Mouse (Mus musculus): ENCODE data around the gene Pax8. TPM values are rescaled to one million over a fixed set of nuclear protein-coding genes. Genes with fewer than 3 reads are reported as not detected.
A peak's percentile ranks its signal among the peaks of the same experiment; 100 is the strongest.

Gene Pax8
- polyA plus RNA-seq, 1 experiment from 2014 or later: 42.0 TPM

GRCm38 (mm10) chr2:24434670-24435069 lies 40.7 kb downstream of the Pax8 start:
- Histone ChIP-seq H3K9ac (replicated peaks) (no peak overlapping the region), H3K4me3 (replicated peaks) (no peak overlapping the region), H3K4me1 (no peaks in the 10 kb centered on the region), H3K27me3 (replicated peaks) (no peaks in the 10 kb centered on the region), H3K4me2 (no peak overlapping the region), H3K9me3 (replicated peaks) (no peaks in the 10 kb centered on the region), H3K36me3 (no peaks in the 10 kb centered on the region), H3K27ac (replicated peaks) (no peak overlapping the region)
- WGBS: 83% methylated on average over 2 of the region's 2 CpGs
- ATAC-seq (ENCODE audit: low FRiP score): no peak

- Histone ChIP-seq H3K27me3 (replicated peaks) (no peaks in the 10 kb centered on the region), H3K4me2 (no peak overlapping the region), H3K4me3 (replicated peaks) (no peak overlapping the region), H3K36me3 (no peaks in the 10 kb centered on the region), H3K27ac (replicated peaks) (no peak overlapping the region), H3K9me3 (replicated peaks) (no peaks in the 10 kb centered on the region), H3K4me1 (peaks cover 12% of the 10 kb centered on the region), H3K9ac (replicated peaks) (no peak overlapping the region)
- 84% methylated on average over 4 of the region's 4 CpGs for WGBS
- ATAC-seq (ENCODE audit: low FRiP score): no peak
Observed at GRCm38 (mm10) chr2:24429806-24430205, 45.6 kb downstream of the Pax8 start.

GRCm38 (mm10) chr2:24427866-24428675 lies 47.3 kb downstream of the Pax8 start:
- Histone ChIP-seq H3K36me3 (no peaks in the 10 kb centered on the region), H3K4me3 (replicated peaks) (no peak overlapping the region), H3K27me3 (replicated peaks) (no peaks in the 10 kb centered on the region), H3K27ac (replicated peaks) (peak overlapping the region; percentile 78), H3K4me2 (0 out of 2 replicates have a peak overlapping the region, but pooled peaks have one; percentile 4), H3K4me1 (peaks cover 12% of the 10 kb centered on the region), H3K9ac (replicated peaks) (no peak overlapping the region), H3K9me3 (replicated peaks) (no peaks in the 10 kb centered on the region)
- ATAC-seq (ENCODE audit: low FRiP score): peak; percentile 91
- 21% methylated on average over 12 of the region's 12 CpGs for WGBS

- Histone ChIP-seq H3K9me3 (replicated peaks) (no peaks in the 10 kb centered on the region), H3K36me3 (no peaks in the 10 kb centered on the region), H3K4me1 (peaks cover 12% of the 10 kb centered on the region), H3K27me3 (replicated peaks) (no peaks in the 10 kb centered on the region), H3K4me3 (replicated peaks) (no peak overlapping the region), H3K9ac (replicated peaks) (no peak overlapping the region), H3K27ac (replicated peaks) (no peak overlapping the region), H3K4me2 (no peak overlapping the region)
- WGBS: 83% methylated on average over 2 of the region's 2 CpGs
- ATAC-seq (ENCODE audit: low FRiP score): no peak
Observed at GRCm38 (mm10) chr2:24425630-24426029, 49.8 kb downstream of the Pax8 start.

DNA sequence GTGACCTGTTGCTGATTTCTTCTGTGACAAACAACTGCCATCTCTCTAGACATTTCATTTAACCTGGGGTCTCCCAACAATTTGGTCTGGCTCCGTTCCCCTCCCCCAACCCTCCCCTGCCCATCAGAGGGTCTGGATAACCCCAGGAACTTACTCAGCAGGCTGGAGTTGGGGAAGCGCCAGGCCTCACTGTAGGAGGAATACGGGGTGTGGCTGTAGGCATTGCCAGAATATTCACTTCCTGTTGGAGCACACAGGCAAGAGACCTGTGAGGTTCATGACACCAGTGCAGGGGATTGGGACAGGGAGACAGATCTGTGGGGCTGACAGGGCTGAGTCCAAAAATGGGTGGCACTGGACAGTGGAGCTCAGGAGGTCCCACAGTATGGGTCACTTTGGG lies 52.6 kb downstream of the Pax8 start:
- no peaks in the 10 kb centered on the region for H3K36me3 ChIP-seq
- no peak overlapping the region for H3K4me2 ChIP-seq
- WGBS: 80% methylated on average over 3 of the region's 3 CpGs
- peaks cover 1% of the 10 kb centered on the region for H3K4me1 ChIP-seq
- no peaks in the 10 kb centered on the region for H3K27me3 ChIP-seq (replicated peaks)
- ATAC-seq (ENCODE audit: low FRiP score): no peak
- H3K9me3 ChIP-seq (replicated peaks): no peaks in the 10 kb centered on the region
- H3K27ac ChIP-seq (replicated peaks): no peak overlapping the region
- H3K4me3 ChIP-seq (replicated peaks): no peak overlapping the region
- no peak overlapping the region for H3K9ac ChIP-seq (replicated peaks)

GRCm38 (mm10) chr2:24421211-24421863 lies 54.1 kb downstream of the Pax8 start:
- H3K9ac ChIP-seq (replicated peaks): no peak overlapping the region
- no peaks in the 10 kb centered on the region for H3K27me3 ChIP-seq (replicated peaks)
- H3K4me1 ChIP-seq: peaks cover 13% of the 10 kb centered on the region
- no peaks in the 10 kb centered on the region for H3K36me3 ChIP-seq
- no peak overlapping the region for H3K4me3 ChIP-seq (replicated peaks)
- no peak for ATAC-seq (ENCODE audit: low FRiP score)
- no peak overlapping the region for H3K27ac ChIP-seq (replicated peaks)
- H3K4me2 ChIP-seq: no peak overlapping the region
- H3K9me3 ChIP-seq (replicated peaks): no peaks in the 10 kb centered on the region
- 87% methylated on average over 6 of the region's 6 CpGs for WGBS

DNA sequence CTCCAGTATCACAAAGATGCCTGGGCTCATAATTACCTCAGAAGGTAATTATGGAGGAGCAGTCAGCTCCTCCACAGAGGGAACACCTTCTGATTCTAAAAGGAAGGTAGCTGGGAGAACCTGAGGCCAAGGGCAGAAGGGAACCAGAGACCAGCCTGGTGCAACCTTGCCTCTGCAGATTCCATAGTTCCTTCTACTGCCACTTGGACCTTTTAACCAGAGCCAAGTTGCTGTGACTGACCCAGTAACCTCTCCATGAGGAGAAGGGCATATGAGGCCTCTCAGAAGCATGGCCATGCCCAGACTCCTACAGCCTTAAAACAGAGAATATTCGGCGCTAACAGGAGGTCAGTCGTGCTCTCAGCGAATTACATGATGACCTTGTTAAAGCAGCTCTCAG lies 57.8 kb downstream of the Pax8 start:
- H3K4me1 ChIP-seq: peaks cover 32% of the 10 kb centered on the region
- H3K36me3 ChIP-seq: no peaks in the 10 kb centered on the region
- H3K27me3 ChIP-seq (replicated peaks): no peaks in the 10 kb centered on the region
- no peaks in the 10 kb centered on the region for H3K9me3 ChIP-seq (replicated peaks)
- no peak overlapping the region for H3K9ac ChIP-seq (replicated peaks)
- H3K4me3 ChIP-seq (replicated peaks): no peak overlapping the region
- 91% methylated on average over 4 of the region's 4 CpGs for WGBS
- no peak for ATAC-seq (ENCODE audit: low FRiP score)
- H3K4me2 ChIP-seq: no peak overlapping the region
- peak overlapping the region; percentile 77 for H3K27ac ChIP-seq (replicated peaks)

DNA sequence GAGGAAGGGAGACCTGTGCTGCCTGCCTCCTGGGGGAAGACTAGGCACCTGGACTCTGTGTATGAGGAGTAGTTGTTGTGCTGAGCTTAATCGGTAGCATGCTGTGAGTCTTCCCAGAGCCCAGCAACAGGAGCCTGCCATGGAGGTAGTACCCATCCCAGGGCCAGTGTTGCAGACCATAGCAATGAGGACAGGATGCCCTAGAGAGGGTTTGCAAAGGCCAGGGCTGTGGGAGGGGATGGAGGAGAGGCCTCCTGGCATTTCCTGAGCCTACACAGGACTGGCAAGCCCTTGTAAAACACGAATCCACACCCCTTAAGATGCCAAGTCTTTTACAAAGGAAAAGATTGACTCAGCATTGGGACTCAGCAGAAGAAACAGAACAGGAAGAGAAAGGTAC lies 58.3 kb downstream of the Pax8 start:
- H3K4me1 ChIP-seq: peaks cover 32% of the 10 kb centered on the region
- H3K36me3 ChIP-seq: no peaks in the 10 kb centered on the region
- no peak overlapping the region for H3K9ac ChIP-seq (replicated peaks)
- no peaks in the 10 kb centered on the region for H3K27me3 ChIP-seq (replicated peaks)
- no peak overlapping the region for H3K4me3 ChIP-seq (replicated peaks)
- H3K4me2 ChIP-seq: peak overlapping the region; percentile 15; the same call in 1 of the 2 replicates
- ATAC-seq (ENCODE audit: low FRiP score): peak; percentile 35
- peak overlapping the region; percentile 77 for H3K27ac ChIP-seq (replicated peaks)
- H3K9me3 ChIP-seq (replicated peaks): no peaks in the 10 kb centered on the region
- 18% methylated on average over 2 of the region's 2 CpGs for WGBS

GRCm38 (mm10) chr2:24416668-24417067 lies 58.7 kb downstream of the Pax8 start:
- Histone ChIP-seq H3K27ac (replicated peaks) (peak overlapping the region; percentile 77), H3K36me3 (no peaks in the 10 kb centered on the region), H3K4me1 (peaks cover 32% of the 10 kb centered on the region), H3K9ac (replicated peaks) (no peak overlapping the region), H3K4me3 (replicated peaks) (no peak overlapping the region), H3K4me2 (peak overlapping the region; percentile 15; the same call in 1 of the 2 replicates), H3K9me3 (replicated peaks) (no peaks in the 10 kb centered on the region), H3K27me3 (replicated peaks) (no peaks in the 10 kb centered on the region)
- 4% methylated on average over 9 of the region's 9 CpGs for WGBS
- peak; percentile 80 for ATAC-seq (ENCODE audit: low FRiP score)

DNA sequence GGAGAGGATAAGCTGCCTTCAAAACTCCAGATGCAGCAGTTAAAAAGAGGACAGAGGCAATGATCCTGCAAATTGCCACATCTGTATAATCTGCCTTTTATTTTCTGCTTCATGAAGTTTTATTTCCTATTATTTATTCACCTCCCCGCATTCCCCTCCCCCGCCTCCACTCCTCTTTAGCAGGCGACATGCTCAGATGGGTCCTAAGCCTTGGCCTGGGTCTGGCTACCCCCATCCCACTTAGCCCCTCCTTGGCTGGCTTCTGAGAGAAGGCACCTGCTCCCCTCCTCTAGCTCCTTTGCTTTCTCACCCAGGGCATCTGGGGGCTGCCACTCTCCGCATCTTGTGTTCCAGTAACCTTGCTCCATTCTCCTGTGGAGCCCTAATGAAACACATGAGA lies 61.7 kb downstream of the Pax8 start:
- Histone ChIP-seq H3K27me3 (replicated peaks) (no peaks in the 10 kb centered on the region), H3K9ac (replicated peaks) (no peak overlapping the region), H3K36me3 (no peaks in the 10 kb centered on the region), H3K9me3 (replicated peaks) (no peaks in the 10 kb centered on the region), H3K4me2 (no peak overlapping the region), H3K4me3 (replicated peaks) (no peak overlapping the region), H3K27ac (replicated peaks) (peak overlapping the region; percentile 62), H3K4me1 (peaks cover 32% of the 10 kb centered on the region)
- WGBS: 44% methylated on average over 4 of the region's 4 CpGs
- peak; percentile 50; the same call in 1 of the 2 replicates for ATAC-seq (ENCODE audit: low FRiP score)

- 64% methylated on average over 3 of the region's 3 CpGs for WGBS
Observed at GRCm38 (mm10) chr2:24413172-24413571, 62.2 kb downstream of the Pax8 start.

DNA sequence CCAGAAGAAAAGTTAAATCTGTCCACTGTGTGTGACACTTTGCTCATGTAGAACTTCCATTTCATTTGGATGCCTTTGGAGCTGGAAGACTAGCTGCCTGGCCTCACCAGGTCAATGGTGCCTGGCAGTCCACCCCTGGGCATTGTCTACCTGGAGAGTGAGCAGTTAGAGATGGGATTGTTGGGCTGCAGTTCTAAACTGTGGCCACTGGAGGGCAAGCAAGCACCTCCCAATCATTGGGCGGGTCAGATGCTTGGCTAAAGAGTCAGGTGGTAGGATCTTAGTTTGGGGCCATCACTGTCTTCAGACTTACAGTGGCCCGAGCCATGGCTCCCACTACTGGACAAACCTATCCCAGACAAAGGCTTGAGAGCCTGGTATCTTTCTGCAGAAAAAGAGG lies 66.2 kb downstream of the Pax8 start:
- peaks cover 9% of the 10 kb centered on the region; the same call in 1 of the 2 replicates for H3K27me3 ChIP-seq (replicated peaks)
- no peaks in the 10 kb centered on the region for H3K36me3 ChIP-seq
- no peak overlapping the region for H3K4me3 ChIP-seq (replicated peaks)
- peak; percentile 38 for ATAC-seq (ENCODE audit: low FRiP score)
- WGBS: 2% methylated on average over 2 of the region's 2 CpGs
- H3K4me1 ChIP-seq: peaks cover 23% of the 10 kb centered on the region
- no peak overlapping the region for H3K27ac ChIP-seq (replicated peaks)
- no peak overlapping the region for H3K9ac ChIP-seq (replicated peaks)
- H3K9me3 ChIP-seq (replicated peaks): no peaks in the 10 kb centered on the region
- H3K4me2 ChIP-seq: no peak overlapping the region

More at GRCm38 (mm10) chr2:24413172-24413571, 62.2 kb downstream of the Pax8 start:
- Histone ChIP-seq H3K9ac (replicated peaks) (no peak overlapping the region), H3K4me2 (no peak overlapping the region), H3K9me3 (replicated peaks) (no peaks in the 10 kb centered on the region), H3K27ac (replicated peaks) (peak overlapping the region; percentile 62), H3K36me3 (no peaks in the 10 kb centered on the region), H3K27me3 (replicated peaks) (0 out of 2 replicates have a peak, but pooled peaks cover 3% of the 10 kb centered on the region), H3K4me1 (peaks cover 35% of the 10 kb centered on the region), H3K4me3 (replicated peaks) (no peak overlapping the region)
- ATAC-seq (ENCODE audit: low FRiP score): no peak

Measured in neural tube, embryonic 15.5 days (tissue).